Mouse (Mus musculus) cortical plate, adult 2 months (tissue): ENCODE results near the gene Dis3l2. TPM values are rescaled to one million over a fixed set of nuclear protein-coding genes. Genes with fewer than 3 reads are reported as not detected.

ENCODE experiments used
- H3K27ac ChIP-seq: fragments of 200-500 bp; 2 replicates; pipeline ENCODE4 v1.5.1; 2012; ENCODE audit warnings: low read length, control low read depth, inconsistent platforms; ENCODE audit not compliant: insufficient read depth
- H3K4me1 ChIP-seq: fragments of 200-500 bp; 2 replicates; pipeline ENCODE4 v1.6.1; 2011; ENCODE audit warnings: low read length; ENCODE audit not compliant: control insufficient read depth, insufficient read depth
- H3K4me3 ChIP-seq: fragments of 200-500 bp; 2 replicates; pipeline ENCODE4 v1.5.1; 2011; ENCODE audit warnings: mild to moderate bottlenecking, low read length, control low read depth; ENCODE audit not compliant: insufficient read depth
- CTCF ChIP-seq: fragments of 200-500 bp; IDR thresholded peaks from 2 replicates; pipeline ENCODE4 v1.5.1; 2011; ENCODE audit warnings: mild to moderate bottlenecking, control low read depth, low read length; ENCODE audit not compliant: insufficient read depth; ENCODE audit errors: extremely low read depth
- POLR2A ChIP-seq: fragments of 200-500 bp; IDR thresholded peaks from 2 replicates; pipeline ENCODE4 v1.6.1; 2011; ENCODE audit warnings: mild to moderate bottlenecking, low read length, control low read depth; ENCODE audit not compliant: insufficient read depth; ENCODE audit errors: extremely low read depth
- polyA plus RNA-seq: library from polyadenylated mRNA; depleted of rRNA; stranded (reverse); fragments of >200 nt; gene quantifications from 2 replicates; pipeline ENCODE4 v1.2.3, GENCODE M21; 2012

Gene Dis3l2
- polyA plus RNA-seq, 1 experiment: 22.7 TPM

DNA sequence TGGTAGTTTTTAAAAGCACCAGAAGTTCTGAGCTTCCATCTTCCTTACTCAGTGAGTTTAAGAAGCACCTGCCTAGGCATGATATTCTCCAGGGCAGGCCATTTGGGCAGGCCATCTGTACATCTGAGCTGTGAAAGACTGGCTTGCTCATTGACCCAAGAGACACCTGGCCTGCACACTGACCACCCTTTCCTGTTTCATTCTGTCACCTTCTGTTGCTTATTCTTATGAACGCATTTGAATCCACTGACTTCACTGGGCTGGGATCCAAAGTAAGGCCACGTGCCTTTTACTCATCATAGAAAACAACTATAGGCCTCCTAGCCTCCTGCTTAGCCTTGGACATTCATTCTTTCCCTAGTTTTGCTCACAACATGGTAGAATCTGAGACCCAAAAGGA, 309.0 kb downstream of the Dis3l2 start:
- TF ChIP-seq CTCF (no peak), POLR2A (no peak)
- H3K27ac ChIP-seq: no peak overlapping the region
- H3K4me1 ChIP-seq: no peaks in the 10 kb centered on the region
- H3K4me3 ChIP-seq: no peak overlapping the region

- Histone ChIP-seq H3K4me3 (no peak overlapping the region), H3K27ac (no peak overlapping the region), H3K4me1 (peaks cover 2% of the 10 kb centered on the region; the same call in 1 of the 2 replicates)
- TF ChIP-seq CTCF: no peak
- TF ChIP-seq POLR2A: no peak
Observed at GRCm38 (mm10) chr1:87020714-87021113, 317.1 kb downstream of the Dis3l2 start.

DNA sequence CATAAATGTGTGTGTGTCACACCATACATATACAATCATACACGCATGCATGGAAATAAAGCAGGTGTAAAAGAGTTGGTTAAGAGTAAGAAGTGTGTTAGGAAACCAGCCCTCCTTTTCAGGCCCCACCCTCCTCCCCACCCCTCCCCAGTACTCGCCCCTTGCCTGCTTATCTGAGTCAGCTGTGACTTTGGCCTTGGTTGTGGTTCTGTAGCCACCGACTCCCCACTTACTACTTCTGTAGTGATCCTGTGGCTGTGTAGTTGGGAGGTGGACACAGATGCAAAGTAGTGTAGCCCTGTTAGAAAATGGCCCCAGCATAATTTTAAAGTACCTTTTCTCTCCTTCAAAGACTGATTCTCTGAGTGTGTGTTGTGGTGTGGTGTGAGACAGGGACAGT, 318.0 kb downstream of the Dis3l2 start:
- peaks cover 2% of the 10 kb centered on the region; the same call in 1 of the 2 replicates for H3K4me1 ChIP-seq

DNA sequence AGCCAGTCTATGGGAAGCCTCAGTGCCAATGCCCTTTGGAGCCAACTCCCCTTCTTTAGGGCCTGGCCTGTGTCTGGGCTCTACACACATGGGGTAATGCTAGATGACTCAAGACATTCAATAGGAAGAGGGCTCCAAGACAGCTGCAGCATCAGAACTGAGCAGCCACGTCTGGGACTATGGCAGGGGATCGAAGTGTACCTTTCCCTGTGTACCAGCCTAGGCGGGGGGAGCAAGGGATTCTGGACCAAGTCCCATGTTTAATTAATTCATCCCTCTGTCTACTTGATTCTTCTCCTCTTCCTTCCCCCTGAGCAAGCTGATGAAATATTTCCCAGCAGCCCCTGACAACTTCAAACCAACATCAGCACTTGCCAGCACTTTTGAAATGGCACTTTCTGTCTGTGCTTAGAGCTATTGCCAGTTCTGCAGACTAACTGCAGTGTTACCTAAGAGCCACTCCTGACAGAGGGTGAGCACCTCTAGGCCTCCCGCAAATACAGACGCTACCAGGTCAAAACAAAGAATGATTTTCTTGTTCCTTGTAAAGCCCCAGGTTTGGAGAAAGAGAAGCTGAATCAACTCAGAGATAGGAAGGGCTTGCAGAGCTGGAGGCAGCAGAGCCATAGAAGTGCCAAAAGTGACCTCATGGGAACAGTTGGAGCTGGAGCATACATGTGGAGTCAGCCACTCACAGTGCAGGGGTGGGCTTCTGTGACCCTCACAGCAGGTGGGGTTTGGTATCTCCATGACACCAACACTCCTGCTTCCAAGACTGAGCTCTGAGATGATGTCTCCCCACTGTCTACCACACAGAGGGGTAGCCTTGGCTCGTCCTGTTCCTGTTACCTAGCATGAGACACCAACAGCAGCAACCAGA, 319.9 kb downstream of the Dis3l2 start:
- peaks cover 2% of the 10 kb centered on the region; the same call in 1 of the 2 replicates for H3K4me1 ChIP-seq
- TF ChIP-seq CTCF (no peak), POLR2A (no peak)
- H3K4me3 ChIP-seq: no peak overlapping the region
- no peak overlapping the region for H3K27ac ChIP-seq

More for the DNA sequence above, 318.0 kb downstream of the Dis3l2 start:
- Histone ChIP-seq H3K4me3 (no peak overlapping the region), H3K27ac (no peak overlapping the region)
- TF ChIP-seq CTCF (no peak), POLR2A (no peak)

GRCm38 (mm10) chr1:87025021-87025420, 321.4 kb downstream of the Dis3l2 start:
- TF ChIP-seq POLR2A (no peak), CTCF (no peak)
- no peak overlapping the region for H3K27ac ChIP-seq
- H3K4me1 ChIP-seq: peaks cover 2% of the 10 kb centered on the region; the same call in 1 of the 2 replicates
- H3K4me3 ChIP-seq: no peak overlapping the region

DNA sequence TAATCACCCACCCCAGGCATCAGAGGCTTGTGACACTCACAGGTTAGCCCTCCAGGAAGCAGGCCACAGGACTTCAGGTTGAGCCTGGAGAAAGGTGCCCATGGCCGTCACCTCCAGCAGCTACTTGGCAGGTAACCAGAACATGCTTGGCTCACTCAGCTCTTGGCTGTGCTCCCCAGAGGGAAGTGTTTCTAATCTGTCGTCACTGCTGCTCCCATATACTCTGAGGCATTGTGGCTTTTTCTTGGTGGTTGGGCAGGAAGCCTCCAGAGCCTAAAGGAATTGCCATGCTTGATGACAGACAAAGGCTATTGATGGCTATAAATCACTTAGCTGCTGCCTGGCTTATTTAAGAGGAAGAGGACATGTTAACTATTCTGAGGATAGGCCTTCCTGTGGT, 325.2 kb downstream of the Dis3l2 start:
- TF ChIP-seq CTCF (no peak), POLR2A (no peak)
- Histone ChIP-seq H3K4me3 (no peak overlapping the region), H3K4me1 (peaks cover 2% of the 10 kb centered on the region; the same call in 1 of the 2 replicates), H3K27ac (no peak overlapping the region)

DNA sequence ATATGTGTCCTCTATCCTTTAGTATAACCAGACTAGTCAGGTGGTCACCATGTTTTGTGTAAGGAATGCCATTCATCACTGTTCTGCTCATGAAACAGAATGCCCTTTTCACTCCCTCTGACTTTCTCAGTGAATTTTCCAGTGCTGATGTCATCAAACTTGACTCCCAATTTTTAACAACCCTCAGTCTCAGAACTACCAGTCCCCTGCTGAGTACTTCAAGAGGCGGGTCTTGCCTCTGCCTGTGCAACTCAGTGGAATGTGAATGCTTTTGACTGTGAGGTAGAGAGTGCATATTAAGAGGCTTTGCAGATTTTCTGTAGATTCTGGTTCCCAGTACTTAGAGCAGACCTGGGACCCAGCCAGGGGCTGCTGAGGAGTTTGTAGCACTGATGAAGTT, 327.0 kb downstream of the Dis3l2 start:
- no peak overlapping the region for H3K4me3 ChIP-seq
- H3K27ac ChIP-seq: no peak overlapping the region
- no peaks in the 10 kb centered on the region for H3K4me1 ChIP-seq
- no peak for TF ChIP-seq CTCF

DNA sequence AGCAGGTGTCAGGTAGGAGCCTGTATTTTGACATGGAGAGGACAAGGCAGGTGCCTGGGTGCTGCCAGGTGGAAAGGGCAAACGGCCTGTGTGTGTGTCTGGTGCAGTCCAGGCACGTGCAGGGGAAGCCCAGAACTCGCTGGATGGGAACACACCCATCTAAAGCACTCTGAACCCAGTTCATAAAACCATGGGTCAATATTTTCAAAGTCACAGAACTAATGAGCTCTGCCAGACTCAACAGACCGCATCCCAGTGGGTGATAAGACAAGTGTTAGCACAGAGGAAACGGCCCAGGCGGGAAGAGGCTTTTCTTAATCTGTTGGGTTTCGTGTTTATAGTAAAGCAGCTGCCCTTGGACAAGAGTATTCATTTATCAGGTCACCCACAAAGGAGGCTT, 328.9 kb downstream of the Dis3l2 start:
- H3K4me1 ChIP-seq: no peaks in the 10 kb centered on the region
- no peak for TF ChIP-seq POLR2A
- no peak for TF ChIP-seq CTCF
- H3K27ac ChIP-seq: no peak overlapping the region
- no peak overlapping the region for H3K4me3 ChIP-seq

DNA sequence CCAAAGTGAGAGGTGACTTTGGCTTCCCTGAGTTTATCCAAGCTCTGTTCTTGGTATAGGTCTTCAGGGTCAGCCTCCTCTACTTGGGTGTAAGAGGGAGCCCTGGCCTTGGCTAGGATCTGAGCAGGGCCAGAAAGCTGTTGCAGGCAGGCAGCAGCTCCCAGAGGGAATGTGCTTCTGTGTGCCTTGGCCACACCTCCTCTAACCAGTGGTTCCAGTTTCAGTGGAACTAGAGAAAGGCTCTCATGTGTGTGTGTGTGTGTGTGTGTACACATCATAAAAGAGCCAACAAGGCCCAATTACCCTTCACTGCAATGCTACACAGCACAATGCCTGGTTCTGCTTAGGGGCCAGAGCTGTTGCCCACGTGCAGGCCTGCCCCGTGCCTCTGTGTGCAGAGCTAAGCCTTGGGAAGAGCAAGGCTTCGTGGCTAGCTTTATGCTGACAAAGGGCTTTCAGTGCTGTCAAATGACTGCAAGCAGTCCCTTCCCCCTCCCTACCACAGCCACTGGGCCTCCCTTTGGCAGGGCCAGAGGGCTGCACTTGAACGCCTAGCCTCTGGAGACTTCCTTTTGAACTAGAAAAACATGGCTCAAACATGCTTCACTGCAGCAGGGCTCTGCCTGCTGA, 332.0 kb downstream of the Dis3l2 start:
- Histone ChIP-seq H3K27ac (no peak overlapping the region), H3K4me1 (no peaks in the 10 kb centered on the region), H3K4me3 (no peak overlapping the region)
- no peak for TF ChIP-seq POLR2A
- TF ChIP-seq CTCF: no peak

- Histone ChIP-seq H3K4me1 (no peaks in the 10 kb centered on the region), H3K27ac (no peak overlapping the region), H3K4me3 (no peak overlapping the region)
- TF ChIP-seq CTCF: no peak
- TF ChIP-seq POLR2A: no peak
Observed at GRCm38 (mm10) chr1:87036334-87036733, 332.7 kb downstream of the Dis3l2 start.
